Mouse (Mus musculus): Measurements from ENCODE around the gene Phf21a. TPM values are rescaled to one million over a fixed set of nuclear protein-coding genes. Genes with fewer than 3 reads are reported as not detected.

The Phf21a gene
- polyA plus RNA-seq, 1 experiment from 2014 or later: 38.3 TPM

GRCm38 (mm10) chr2:92266100-92266617 lies 173.2 kb downstream of the Phf21a start:
- no peaks in the 10 kb centered on the region for H3K9me3 ChIP-seq
- WGBS: 86% methylated on average over 9 of the region's 9 CpGs

GRCm38 (mm10) chr2:92269227-92269626 lies 176.3 kb downstream of the Phf21a start:
- no peak overlapping the region for H3K27ac ChIP-seq
- 85% methylated on average over 5 of the region's 5 CpGs for WGBS
- H3K9me3 ChIP-seq: no peaks in the 10 kb centered on the region
- no peaks in the 10 kb centered on the region for H3K27me3 ChIP-seq (ENCODE audit: poor library complexity, severe bottlenecking)
- peaks cover 27% of the 10 kb centered on the region for H3K36me3 ChIP-seq (replicated peaks)
- DNase-seq (ENCODE audit: extremely low spot score, low spot score): no peak
- no peaks in the 10 kb centered on the region for H3K4me1 ChIP-seq
- H3K4me3 ChIP-seq: no peak overlapping the region

More at GRCm38 (mm10) chr2:92266100-92266617, 173.2 kb downstream of the Phf21a start:
- no peak for DNase-seq (ENCODE audit: extremely low spot score, low spot score)
- no peaks in the 10 kb centered on the region for H3K4me1 ChIP-seq
- H3K27ac ChIP-seq: no peak overlapping the region
- no peak overlapping the region for H3K4me3 ChIP-seq
- H3K36me3 ChIP-seq (replicated peaks): peaks cover 27% of the 10 kb centered on the region
- H3K27me3 ChIP-seq (ENCODE audit: poor library complexity, severe bottlenecking): no peaks in the 10 kb centered on the region

GRCm38 (mm10) chr2:92272510-92272909 lies 179.6 kb downstream of the Phf21a start:
- DNase-seq (ENCODE audit: extremely low spot score, low spot score): no peak
- Histone ChIP-seq H3K4me3 (no peak overlapping the region), H3K4me1 (no peaks in the 10 kb centered on the region), H3K27me3 (ENCODE audit: poor library complexity, severe bottlenecking) (no peaks in the 10 kb centered on the region), H3K9me3 (no peaks in the 10 kb centered on the region), H3K36me3 (replicated peaks) (peaks cover 24% of the 10 kb centered on the region), H3K27ac (no peak overlapping the region)
- WGBS: 80% methylated on average over 2 of the region's 2 CpGs

- Histone ChIP-seq H3K36me3 (replicated peaks) (peaks cover 22% of the 10 kb centered on the region), H3K27me3 (ENCODE audit: poor library complexity, severe bottlenecking) (no peaks in the 10 kb centered on the region), H3K27ac (no peak overlapping the region), H3K4me3 (no peak overlapping the region), H3K9me3 (no peaks in the 10 kb centered on the region), H3K4me1 (no peaks in the 10 kb centered on the region)
- 89% methylated on average over 6 of the region's 6 CpGs for WGBS
- DNase-seq (ENCODE audit: extremely low spot score, low spot score): no peak
Observed at GRCm38 (mm10) chr2:92273101-92273801, 180.3 kb downstream of the Phf21a start.

GRCm38 (mm10) chr2:92273802-92274183 lies 180.9 kb downstream of the Phf21a start:
- H3K9me3 ChIP-seq: no peaks in the 10 kb centered on the region
- H3K27ac ChIP-seq: no peak overlapping the region
- H3K27me3 ChIP-seq (ENCODE audit: poor library complexity, severe bottlenecking): no peaks in the 10 kb centered on the region
- WGBS: 94% methylated on average over 4 of the region's 4 CpGs
- no peaks in the 10 kb centered on the region for H3K4me1 ChIP-seq
- DNase-seq (ENCODE audit: extremely low spot score, low spot score): no peak
- no peak overlapping the region for H3K4me3 ChIP-seq
- peaks cover 16% of the 10 kb centered on the region for H3K36me3 ChIP-seq (replicated peaks)

GRCm38 (mm10) chr2:92277787-92278186 lies 184.9 kb downstream of the Phf21a start:
- H3K9me3 ChIP-seq: no peaks in the 10 kb centered on the region

GRCm38 (mm10) chr2:92278663-92279062 lies 185.7 kb downstream of the Phf21a start:
- no peaks in the 10 kb centered on the region for H3K9me3 ChIP-seq
- H3K4me1 ChIP-seq: no peaks in the 10 kb centered on the region
- no peak for DNase-seq (ENCODE audit: extremely low spot score, low spot score)
- H3K27ac ChIP-seq: no peak overlapping the region
- no peaks in the 10 kb centered on the region; the same call in 1 of the 2 replicates for H3K36me3 ChIP-seq (replicated peaks)
- no peak overlapping the region for H3K4me3 ChIP-seq
- H3K27me3 ChIP-seq (ENCODE audit: poor library complexity, severe bottlenecking): no peaks in the 10 kb centered on the region
- WGBS: 90% methylated on average over 7 of the region's 7 CpGs

More at GRCm38 (mm10) chr2:92277787-92278186, 184.9 kb downstream of the Phf21a start:
- Histone ChIP-seq H3K27me3 (ENCODE audit: poor library complexity, severe bottlenecking) (no peaks in the 10 kb centered on the region), H3K27ac (no peak overlapping the region), H3K4me1 (no peaks in the 10 kb centered on the region), H3K36me3 (replicated peaks) (no peaks in the 10 kb centered on the region; the same call in 1 of the 2 replicates), H3K4me3 (no peak overlapping the region)
- DNase-seq (ENCODE audit: extremely low spot score, low spot score): no peak
- WGBS: 87% methylated on average over 3 of the region's 3 CpGs

- 86% methylated on average over 6 of the region's 6 CpGs for WGBS
- no peak for DNase-seq (ENCODE audit: extremely low spot score, low spot score)
- Histone ChIP-seq H3K4me3 (no peak overlapping the region), H3K27me3 (ENCODE audit: poor library complexity, severe bottlenecking) (no peaks in the 10 kb centered on the region), H3K27ac (no peak overlapping the region), H3K4me1 (no peaks in the 10 kb centered on the region), H3K9me3 (no peaks in the 10 kb centered on the region), H3K36me3 (replicated peaks) (peaks cover 2% of the 10 kb centered on the region)
Observed at GRCm38 (mm10) chr2:92279398-92279797, 186.5 kb downstream of the Phf21a start.

GRCm38 (mm10) chr2:92285597-92285996 lies 192.7 kb downstream of the Phf21a start:
- Histone ChIP-seq H3K27ac (no peak overlapping the region), H3K27me3 (ENCODE audit: poor library complexity, severe bottlenecking) (no peaks in the 10 kb centered on the region), H3K9me3 (no peaks in the 10 kb centered on the region), H3K4me3 (no peak overlapping the region), H3K36me3 (replicated peaks) (peaks cover 7% of the 10 kb centered on the region), H3K4me1 (no peaks in the 10 kb centered on the region)
- DNase-seq (ENCODE audit: extremely low spot score, low spot score): no peak
- 86% methylated on average over 5 of the region's 5 CpGs for WGBS

GRCm38 (mm10) chr2:92289335-92289734 lies 196.4 kb downstream of the Phf21a start:
- no peak for DNase-seq (ENCODE audit: extremely low spot score, low spot score)
- WGBS: 82% methylated on average over 3 of the region's 3 CpGs

GRCm38 (mm10) chr2:92291526-92291925 lies 198.6 kb downstream of the Phf21a start:
- peaks cover 3% of the 10 kb centered on the region; the same call in 1 of the 2 replicates for H3K36me3 ChIP-seq (replicated peaks)
- H3K27me3 ChIP-seq (ENCODE audit: poor library complexity, severe bottlenecking): no peaks in the 10 kb centered on the region
- no peaks in the 10 kb centered on the region for H3K9me3 ChIP-seq
- no peak for DNase-seq (ENCODE audit: extremely low spot score, low spot score)
- WGBS: 94% methylated on average over 3 of the region's 3 CpGs
- H3K27ac ChIP-seq: no peak overlapping the region
- H3K4me3 ChIP-seq: no peak overlapping the region
- H3K4me1 ChIP-seq: no peaks in the 10 kb centered on the region

More at GRCm38 (mm10) chr2:92289335-92289734, 196.4 kb downstream of the Phf21a start:
- Histone ChIP-seq H3K27me3 (ENCODE audit: poor library complexity, severe bottlenecking) (no peaks in the 10 kb centered on the region), H3K4me1 (no peaks in the 10 kb centered on the region), H3K27ac (no peak overlapping the region), H3K9me3 (no peaks in the 10 kb centered on the region), H3K4me3 (no peak overlapping the region), H3K36me3 (replicated peaks) (peaks cover 9% of the 10 kb centered on the region)

- H3K4me1 ChIP-seq: peaks cover 6% of the 10 kb centered on the region
- peaks cover 3% of the 10 kb centered on the region; the same call in 1 of the 2 replicates for H3K36me3 ChIP-seq (replicated peaks)
- no peak overlapping the region for H3K4me3 ChIP-seq
- no peak overlapping the region for H3K27ac ChIP-seq
- no peaks in the 10 kb centered on the region for H3K27me3 ChIP-seq (ENCODE audit: poor library complexity, severe bottlenecking)
- WGBS: 7% methylated on average over 6 of the region's 6 CpGs
- H3K9me3 ChIP-seq: no peaks in the 10 kb centered on the region
- peak; percentile 63 for DNase-seq (ENCODE audit: extremely low spot score, low spot score)
Observed at GRCm38 (mm10) chr2:92296402-92296801, 203.5 kb downstream of the Phf21a start.

- Histone ChIP-seq H3K36me3 (replicated peaks) (no peaks in the 10 kb centered on the region), H3K9me3 (no peaks in the 10 kb centered on the region), H3K27ac (no peak overlapping the region), H3K27me3 (ENCODE audit: poor library complexity, severe bottlenecking) (no peaks in the 10 kb centered on the region), H3K4me3 (no peak overlapping the region), H3K4me1 (peaks cover 14% of the 10 kb centered on the region)
- 71% methylated on average over 10 of the region's 10 CpGs for WGBS
- no peak for DNase-seq (ENCODE audit: extremely low spot score, low spot score)
Observed at GRCm38 (mm10) chr2:92299896-92300295, 207.0 kb downstream of the Phf21a start.
